Mouse (Mus musculus): Measurements from ENCODE around the gene Nup93. TPM values are rescaled to one million over a fixed set of nuclear protein-coding genes. Genes with fewer than 3 reads are reported as not detected.
A peak's percentile ranks its signal among the peaks of the same experiment; 100 is the strongest.

The Nup93 gene
- polyA plus RNA-seq, 1 experiment from 2014 or later: 118 TPM

DNA sequence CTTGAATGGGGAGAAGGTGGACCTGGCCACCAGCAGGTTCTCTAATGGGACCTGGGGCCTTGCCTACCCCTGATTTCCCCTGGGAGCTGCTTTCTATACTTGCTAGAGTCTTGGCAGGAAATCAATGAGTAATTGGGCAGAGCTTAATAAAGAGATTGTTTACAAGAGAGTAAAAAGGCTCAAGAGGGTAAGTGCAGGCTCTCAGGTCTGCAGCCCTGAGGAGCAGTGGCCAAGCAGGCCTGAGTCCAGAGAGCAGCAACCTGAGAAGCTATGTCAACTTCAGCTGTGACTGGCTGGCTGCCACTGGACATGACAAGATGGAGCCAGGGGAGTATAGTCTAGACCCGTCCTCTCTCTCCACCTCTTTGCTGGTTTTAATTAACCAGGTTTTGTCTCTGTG lies 21.4 kb upstream of the Nup93 start:
- H3K36me3 ChIP-seq: no peaks in the 10 kb centered on the region
- peaks cover 17% of the 10 kb centered on the region for H3K4me1 ChIP-seq
- peaks cover 6% of the 10 kb centered on the region for H3K27me3 ChIP-seq (ENCODE audit: insufficient read depth, poor library complexity, severe bottlenecking)
- DNase-seq (ENCODE audit: low spot score): no peak
- no peak overlapping the region for H3K4me3 ChIP-seq
- 60% methylated on average over 1 of the region's 1 CpGs for WGBS
- H3K9me3 ChIP-seq: no peaks in the 10 kb centered on the region
- H3K27ac ChIP-seq: no peak overlapping the region

DNA sequence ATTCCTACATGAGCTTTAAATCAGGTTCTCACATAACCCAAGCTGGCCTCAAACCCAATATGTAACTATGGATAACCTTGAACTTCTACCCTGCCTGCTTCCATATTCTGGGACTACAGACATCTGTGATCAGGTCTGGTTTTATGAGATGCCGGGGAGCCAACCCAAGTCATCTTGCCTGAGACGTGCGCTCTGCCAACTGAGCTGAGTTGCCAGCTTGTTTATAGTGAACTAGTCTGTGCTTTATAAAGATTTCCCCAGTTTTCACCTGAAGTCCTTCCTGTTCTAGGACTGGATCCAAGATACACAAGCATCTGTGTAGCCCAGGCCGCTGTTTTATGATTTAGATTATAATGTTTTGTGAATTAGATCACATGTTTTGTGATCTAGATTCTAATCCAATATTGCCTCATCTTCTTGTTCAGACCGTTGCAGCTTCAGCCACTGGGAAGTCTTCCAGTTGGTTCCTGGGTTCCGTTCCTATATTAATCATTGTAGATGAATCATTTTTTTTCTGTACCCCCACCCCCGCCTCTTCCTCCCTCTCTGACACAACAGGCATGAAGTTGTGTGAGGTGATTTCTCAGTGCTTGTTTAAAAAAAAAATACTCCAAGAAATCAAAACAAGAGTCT lies 19.7 kb upstream of the Nup93 start:
- 87% methylated on average over 7 of the region's 7 CpGs for WGBS
- DNase-seq (ENCODE audit: low spot score): no peak

DNA sequence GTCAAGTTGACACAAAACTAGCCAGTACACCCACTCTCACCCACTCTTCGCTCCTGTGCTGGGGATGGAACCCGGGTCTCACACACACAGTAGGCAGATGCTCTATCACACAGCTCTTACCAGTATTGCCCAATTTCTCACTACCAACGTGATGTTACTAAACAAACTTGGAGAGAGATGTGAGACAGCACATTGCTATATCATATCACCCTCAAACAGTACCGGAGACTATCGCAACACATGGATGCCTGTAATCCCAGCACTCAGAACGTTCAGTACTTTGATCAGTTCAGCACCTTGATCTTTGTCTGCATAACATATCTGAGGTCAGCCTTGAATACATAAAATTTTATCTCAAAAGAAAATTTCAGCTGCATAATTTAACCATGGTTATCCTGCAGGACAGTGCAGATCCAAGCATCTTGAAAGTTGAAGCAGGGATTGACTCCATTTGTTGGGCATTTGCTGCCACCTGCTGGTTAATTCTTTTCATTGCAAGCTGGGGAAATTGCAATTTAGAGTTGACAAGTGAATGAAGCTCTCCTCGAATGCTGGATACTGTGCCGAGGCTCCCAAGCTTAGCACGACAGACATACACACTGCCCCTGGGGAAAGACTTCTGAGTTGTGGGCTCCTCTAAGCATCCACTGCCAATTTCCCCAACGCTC lies 15.0 kb upstream of the Nup93 start:
- no peaks in the 10 kb centered on the region for H3K9me3 ChIP-seq
- H3K27me3 ChIP-seq (ENCODE audit: insufficient read depth, poor library complexity, severe bottlenecking): no peaks in the 10 kb centered on the region
- no peaks in the 10 kb centered on the region for H3K4me1 ChIP-seq
- H3K36me3 ChIP-seq: no peaks in the 10 kb centered on the region
- no peak overlapping the region for H3K27ac ChIP-seq
- H3K4me3 ChIP-seq: no peak overlapping the region
- WGBS: 44% methylated on average over 10 of the region's 10 CpGs
- DNase-seq (ENCODE audit: low spot score): peak; percentile 79

More for the DNA sequence above, 19.7 kb upstream of the Nup93 start:
- Histone ChIP-seq H3K27me3 (ENCODE audit: insufficient read depth, poor library complexity, severe bottlenecking) (no peaks in the 10 kb centered on the region), H3K9me3 (no peaks in the 10 kb centered on the region), H3K27ac (no peak overlapping the region), H3K4me1 (peaks cover 9% of the 10 kb centered on the region), H3K36me3 (no peaks in the 10 kb centered on the region), H3K4me3 (no peak overlapping the region)

DNA sequence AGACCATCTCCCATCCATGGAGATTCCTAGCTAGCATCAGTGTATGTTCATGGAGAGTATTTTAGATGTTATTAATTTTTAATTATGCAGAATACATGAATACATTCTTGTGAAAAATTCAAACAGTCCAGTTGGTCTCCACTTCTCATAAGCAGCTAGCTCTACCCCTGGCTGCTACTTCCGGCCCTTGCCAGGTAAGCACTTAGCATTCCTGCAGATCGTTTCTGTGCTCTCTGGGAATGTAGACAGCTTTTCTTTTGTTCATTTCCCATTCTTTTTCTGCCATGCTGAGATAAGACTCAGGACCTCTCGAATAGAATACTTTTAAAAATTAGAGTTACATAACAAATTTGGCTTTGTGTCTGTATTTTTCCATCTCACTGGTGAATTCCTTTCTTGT lies 10.3 kb upstream of the Nup93 start:
- Histone ChIP-seq H3K4me1 (no peaks in the 10 kb centered on the region), H3K27me3 (ENCODE audit: insufficient read depth, poor library complexity, severe bottlenecking) (no peaks in the 10 kb centered on the region), H3K4me3 (no peak overlapping the region), H3K9me3 (no peaks in the 10 kb centered on the region), H3K36me3 (no peaks in the 10 kb centered on the region), H3K27ac (no peak overlapping the region)
- WGBS: 66% methylated on average over 3 of the region's 3 CpGs
- DNase-seq (ENCODE audit: low spot score): no peak

DNA sequence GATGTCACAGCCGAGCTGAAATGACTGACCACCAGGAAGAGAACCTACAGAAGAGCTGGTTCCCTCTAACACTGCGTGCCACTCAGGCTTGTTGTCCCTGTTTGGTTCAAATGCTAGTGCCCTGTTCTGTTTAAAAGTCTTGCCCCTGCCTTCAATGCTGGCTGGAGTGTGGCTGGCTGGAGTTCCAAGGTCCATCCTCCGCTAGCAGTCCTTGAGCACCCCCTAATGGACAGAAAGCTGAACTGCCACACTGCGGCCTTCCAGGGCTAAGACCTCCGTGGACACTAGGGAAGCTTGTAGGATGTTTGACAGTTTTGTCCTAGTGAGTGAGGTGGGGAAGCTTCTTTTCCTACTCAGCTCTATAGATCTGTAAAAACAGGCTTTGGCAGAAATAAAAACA lies 8.6 kb upstream of the Nup93 start:
- no peak overlapping the region for H3K27ac ChIP-seq
- 13% methylated on average over 5 of the region's 5 CpGs for WGBS
- H3K36me3 ChIP-seq: no peaks in the 10 kb centered on the region
- no peaks in the 10 kb centered on the region for H3K9me3 ChIP-seq
- peak; percentile 91 for DNase-seq (ENCODE audit: low spot score)
- no peaks in the 10 kb centered on the region for H3K27me3 ChIP-seq (ENCODE audit: insufficient read depth, poor library complexity, severe bottlenecking)
- no peak overlapping the region for H3K4me3 ChIP-seq
- no peaks in the 10 kb centered on the region for H3K4me1 ChIP-seq

DNA sequence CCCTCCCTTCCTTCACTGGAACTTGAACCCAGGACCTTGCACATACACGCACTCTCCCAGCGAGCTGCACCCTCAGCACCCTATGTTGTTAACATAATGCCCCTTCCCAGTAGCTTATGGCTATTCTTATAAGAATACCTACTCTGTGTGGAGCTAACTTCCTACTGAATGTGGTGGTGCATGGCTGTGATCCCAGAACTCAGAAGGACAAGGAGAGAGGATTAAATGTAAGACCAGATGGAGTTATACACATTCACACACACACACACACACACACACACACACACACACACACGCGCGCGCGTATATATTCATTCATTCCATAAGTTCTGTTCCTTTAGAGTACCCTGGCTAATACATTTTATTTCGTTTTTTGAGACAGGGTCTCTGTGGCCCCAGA lies 8.1 kb upstream of the Nup93 start:
- H3K27me3 ChIP-seq (ENCODE audit: insufficient read depth, poor library complexity, severe bottlenecking): no peaks in the 10 kb centered on the region
- no peaks in the 10 kb centered on the region for H3K36me3 ChIP-seq
- H3K4me1 ChIP-seq: no peaks in the 10 kb centered on the region
- DNase-seq (ENCODE audit: low spot score): no peak
- 74% methylated on average over 8 of the region's 8 CpGs for WGBS
- no peaks in the 10 kb centered on the region for H3K9me3 ChIP-seq
- H3K27ac ChIP-seq: no peak overlapping the region
- H3K4me3 ChIP-seq: no peak overlapping the region

DNA sequence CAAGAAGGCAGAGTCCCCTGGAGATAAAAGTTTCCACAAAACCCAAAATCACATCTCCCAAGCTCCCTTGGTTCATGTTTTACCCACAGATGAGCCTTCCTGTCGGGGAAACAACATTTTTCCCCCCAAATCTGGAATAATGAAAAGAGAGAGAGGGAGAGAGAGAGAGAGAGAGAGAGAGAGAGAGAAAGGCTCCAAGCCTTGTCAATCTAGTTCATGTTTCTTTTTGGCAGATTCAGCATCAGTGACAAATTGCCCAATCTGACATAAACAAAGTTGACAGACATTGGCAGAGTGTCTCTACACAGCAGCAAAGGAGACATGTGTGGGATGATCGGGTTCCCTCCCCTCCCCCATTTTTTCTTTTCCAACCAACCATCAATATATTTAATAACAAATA lies 6.9 kb upstream of the Nup93 start:
- WGBS: 60% methylated on average over 2 of the region's 2 CpGs
- H3K36me3 ChIP-seq: no peaks in the 10 kb centered on the region
- no peak overlapping the region for H3K27ac ChIP-seq
- H3K27me3 ChIP-seq (ENCODE audit: insufficient read depth, poor library complexity, severe bottlenecking): no peaks in the 10 kb centered on the region
- H3K9me3 ChIP-seq: no peaks in the 10 kb centered on the region
- no peak overlapping the region for H3K4me3 ChIP-seq
- DNase-seq (ENCODE audit: low spot score): no peak
- no peaks in the 10 kb centered on the region for H3K4me1 ChIP-seq

DNA sequence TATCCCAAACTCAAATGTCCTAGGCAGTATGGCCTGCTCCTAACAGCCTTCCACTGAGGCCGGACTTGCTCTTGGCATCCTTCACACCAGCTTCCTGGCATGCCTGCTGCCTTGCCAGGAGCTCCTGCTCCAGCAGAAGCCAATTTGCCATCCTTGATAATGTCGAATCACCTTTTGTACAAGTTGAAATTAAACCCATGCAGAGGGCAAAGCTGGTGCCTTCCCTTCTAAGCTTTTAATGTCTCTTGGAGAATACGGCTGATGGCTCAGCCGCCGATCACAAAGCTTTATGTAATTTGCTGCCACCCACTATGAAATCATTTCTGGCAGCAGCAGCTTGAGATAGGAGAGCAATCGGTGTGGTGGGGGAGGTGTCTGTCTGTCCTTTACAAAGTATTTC lies 4.7 kb upstream of the Nup93 start:
- Histone ChIP-seq H3K36me3 (no peaks in the 10 kb centered on the region), H3K9me3 (no peaks in the 10 kb centered on the region), H3K4me1 (peaks cover 9% of the 10 kb centered on the region; the same call in 1 of the 2 replicates), H3K4me3 (no peak overlapping the region), H3K27ac (no peak overlapping the region), H3K27me3 (ENCODE audit: insufficient read depth, poor library complexity, severe bottlenecking) (no peaks in the 10 kb centered on the region)
- no peak for DNase-seq (ENCODE audit: low spot score)
- 79% methylated on average over 6 of the region's 6 CpGs for WGBS

DNA sequence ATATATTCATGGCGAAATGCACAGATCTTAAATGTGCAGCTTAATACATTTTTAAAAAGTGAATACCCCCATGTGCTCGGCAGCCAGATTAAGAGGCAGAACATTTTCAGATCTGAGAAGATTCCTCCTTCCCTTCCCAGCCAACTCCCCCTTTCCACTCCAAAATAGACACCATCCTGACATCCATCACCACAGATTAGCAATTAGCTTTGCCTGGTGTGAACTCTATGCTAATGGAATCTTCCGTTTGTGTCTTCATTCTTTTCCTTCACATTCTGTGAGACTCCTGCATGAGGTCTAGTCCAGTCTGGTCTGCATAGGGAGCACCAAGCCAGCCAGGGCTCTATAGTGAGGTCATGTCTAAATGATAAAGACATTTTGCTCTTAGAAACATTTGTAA lies 4.1 kb upstream of the Nup93 start:
- DNase-seq (ENCODE audit: low spot score): no peak
- H3K4me3 ChIP-seq: no peak overlapping the region
- H3K27ac ChIP-seq: no peak overlapping the region
- H3K4me1 ChIP-seq: peaks cover 15% of the 10 kb centered on the region
- WGBS: 66% methylated on average over 3 of the region's 3 CpGs
- no peaks in the 10 kb centered on the region for H3K36me3 ChIP-seq
- H3K9me3 ChIP-seq: no peaks in the 10 kb centered on the region
- H3K27me3 ChIP-seq (ENCODE audit: insufficient read depth, poor library complexity, severe bottlenecking): no peaks in the 10 kb centered on the region

DNA sequence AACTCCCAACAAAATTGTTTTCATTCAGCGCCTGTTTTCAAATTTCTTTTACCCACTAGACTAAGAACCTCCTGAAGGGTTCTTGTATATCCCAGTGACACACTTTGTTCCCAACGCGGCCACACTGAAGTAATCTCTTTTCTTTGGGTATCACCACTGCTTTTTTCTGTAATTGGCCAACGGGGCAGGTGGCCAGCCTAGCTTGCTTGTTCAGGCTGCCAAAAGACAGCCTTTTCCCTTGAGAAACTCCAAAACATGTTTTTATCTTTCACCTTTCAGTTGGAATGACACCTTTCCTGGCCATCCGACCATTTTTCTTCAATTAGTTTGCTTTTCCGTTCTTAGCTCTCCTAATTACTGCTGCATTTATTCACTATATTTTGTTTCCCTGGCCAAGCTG lies 545 bp upstream of the Nup93 start:
- H3K36me3 ChIP-seq: no peaks in the 10 kb centered on the region
- H3K27ac ChIP-seq: peak overlapping the region; percentile 85; the same call in 1 of the 2 replicates
- no peaks in the 10 kb centered on the region for H3K27me3 ChIP-seq (ENCODE audit: insufficient read depth, poor library complexity, severe bottlenecking)
- no peaks in the 10 kb centered on the region for H3K9me3 ChIP-seq
- H3K4me3 ChIP-seq: peak overlapping the region; percentile 86
- H3K4me1 ChIP-seq: peaks cover 27% of the 10 kb centered on the region
- WGBS: 61% methylated on average over 6 of the region's 6 CpGs
- DNase-seq (ENCODE audit: low spot score): no peak

DNA sequence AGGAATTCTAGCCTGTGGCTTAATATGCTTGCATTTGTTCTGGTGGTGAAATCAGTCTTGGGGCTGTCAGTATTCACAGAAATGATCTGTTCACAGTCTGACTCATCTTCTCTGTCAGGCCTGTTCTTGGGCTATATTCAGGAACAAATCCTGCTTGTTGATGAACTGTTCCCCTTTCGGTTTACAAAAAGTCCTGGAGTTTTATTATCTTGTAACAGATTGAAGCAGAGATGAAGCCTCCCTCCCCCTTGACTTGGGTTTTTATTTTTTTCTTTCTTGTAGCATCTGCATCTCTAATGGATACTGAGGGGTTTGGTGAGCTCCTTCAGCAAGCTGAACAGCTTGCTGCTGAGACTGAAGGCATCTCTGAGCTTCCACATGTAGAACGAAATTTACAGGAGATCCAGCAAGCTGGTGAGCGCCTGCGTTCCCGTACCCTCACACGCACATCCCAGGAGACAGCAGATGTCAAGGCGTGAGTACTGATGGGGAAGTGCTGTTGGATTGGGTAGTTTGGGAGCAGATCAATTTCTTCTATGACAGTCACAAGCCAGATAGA lies 13.1 kb downstream of the Nup93 start:
- H3K4me1 ChIP-seq: no peaks in the 10 kb centered on the region
- DNase-seq (ENCODE audit: low spot score): no peak
- no peaks in the 10 kb centered on the region for H3K27me3 ChIP-seq (ENCODE audit: insufficient read depth, poor library complexity, severe bottlenecking)
- no peak overlapping the region for H3K27ac ChIP-seq
- WGBS: 81% methylated on average over 7 of the region's 7 CpGs
- H3K9me3 ChIP-seq: no peaks in the 10 kb centered on the region
- H3K36me3 ChIP-seq: peaks cover 33% of the 10 kb centered on the region
- H3K4me3 ChIP-seq: no peak overlapping the region

DNA sequence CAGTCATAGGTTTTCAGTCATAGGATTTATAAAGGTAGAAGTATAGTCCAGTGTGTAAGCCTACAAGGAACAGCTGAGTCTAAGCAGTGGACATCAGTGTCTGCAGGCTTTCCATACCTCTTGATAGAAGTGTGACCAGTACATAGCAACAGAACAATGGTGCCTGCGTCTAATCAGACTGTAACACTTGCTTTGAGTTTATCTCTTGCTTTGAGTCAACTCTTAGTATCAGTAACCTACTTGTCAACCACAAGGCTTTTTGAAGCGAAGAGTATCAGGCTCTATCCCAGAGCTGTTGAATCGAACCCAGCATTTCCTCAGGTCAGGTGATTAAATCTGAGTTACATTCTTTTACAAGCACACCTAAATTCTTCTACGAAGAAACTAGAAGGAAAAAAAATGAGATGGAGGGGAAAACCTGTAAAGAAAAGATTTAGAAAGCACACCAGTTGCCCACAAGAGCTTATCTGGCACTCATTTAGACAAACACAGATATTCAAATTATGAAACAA lies 25.9 kb downstream of the Nup93 start:
- H3K4me1 ChIP-seq: peaks cover 6% of the 10 kb centered on the region; the same call in 1 of the 2 replicates
- 37% methylated on average over 4 of the region's 4 CpGs for WGBS
- H3K9me3 ChIP-seq: no peaks in the 10 kb centered on the region
- no peak overlapping the region for H3K27ac ChIP-seq
- H3K4me3 ChIP-seq: no peak overlapping the region
- DNase-seq (ENCODE audit: low spot score): no peak
- peaks cover 14% of the 10 kb centered on the region for H3K36me3 ChIP-seq
- no peaks in the 10 kb centered on the region for H3K27me3 ChIP-seq (ENCODE audit: insufficient read depth, poor library complexity, severe bottlenecking)

DNA sequence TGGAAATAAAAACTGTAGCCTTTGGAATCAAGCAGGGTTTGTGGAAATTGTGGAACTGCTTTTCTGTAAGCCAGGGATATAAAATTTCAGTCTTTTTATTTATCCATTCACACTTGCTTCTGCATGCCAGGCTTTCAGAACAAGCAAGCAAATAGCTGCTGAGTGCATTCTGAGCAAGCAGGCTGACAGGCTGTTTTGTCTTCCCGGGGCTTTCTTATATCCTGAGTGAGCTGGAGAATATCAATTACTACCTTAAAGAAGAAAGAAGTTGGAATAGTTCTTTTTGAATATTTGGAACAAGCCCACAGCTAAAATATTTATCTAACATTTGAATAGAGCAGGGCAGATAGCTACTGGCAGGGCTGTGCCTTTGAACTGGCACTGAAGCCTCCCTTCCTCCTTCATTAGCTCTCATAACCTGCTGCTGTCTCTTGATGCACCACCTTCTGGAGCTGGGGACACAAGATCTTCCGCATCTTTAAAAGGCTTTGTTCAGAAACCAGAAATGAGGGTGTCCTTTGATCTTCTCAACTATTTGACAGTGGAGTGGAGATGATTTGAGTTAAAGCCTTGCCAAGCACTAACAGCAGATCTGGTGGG lies 35.6 kb downstream of the Nup93 start:
- H3K9me3 ChIP-seq: no peaks in the 10 kb centered on the region
- DNase-seq (ENCODE audit: low spot score): no peak
- H3K4me1 ChIP-seq: 0 out of 2 replicates have a peak, but pooled peaks cover 3% of the 10 kb centered on the region
- WGBS: 81% methylated on average over 2 of the region's 2 CpGs
- no peak overlapping the region for H3K4me3 ChIP-seq
- no peak overlapping the region for H3K27ac ChIP-seq
- H3K27me3 ChIP-seq (ENCODE audit: insufficient read depth, poor library complexity, severe bottlenecking): no peaks in the 10 kb centered on the region
- H3K36me3 ChIP-seq: peaks cover 9% of the 10 kb centered on the region; the same call in 1 of the 2 replicates

All from heart, embryonic 10.5 days (tissue).